In genomic region chr1:67848006-67848405, GRCm38 (mm10) we compare ENCODE assay signal across 16 mouse cellular contexts.
"Had no signal": no experiment of that assay in that cellular context is flagged by ENCODE, and none has a peak within 500 bp of the region (broad histone marks: within the 10 kb centered on the region; RNA-seq: fewer than 3 reads in every experiment).

No protein-coding gene starts in this region.

- DNase-seq: kidney, postnatal 25 days; layer of hippocampus, adult 9-11 months; liver, postnatal 0 days; lung, embryonic 14.5 days; thymus, adult 18-20 months; thymus, postnatal 36 days had no signal

- H3K4me1 ChIP-seq: limb, embryonic 12.5 days; limb, embryonic 15.5 days; midbrain, embryonic 13.5 days had no signal

- H3K9ac ChIP-seq: limb, embryonic 12.5 days; limb, embryonic 15.5 days; liver, embryonic 14.5 days; liver, postnatal 0 days; lung, embryonic 14.5 days; midbrain, embryonic 13.5 days had no signal

- H3K9me3 ChIP-seq: limb, embryonic 12.5 days; limb, embryonic 15.5 days; midbrain, embryonic 13.5 days had no signal

- ATAC-seq: liver, postnatal 0 days; lung, postnatal 0 days; midbrain, embryonic 13.5 days; midbrain, embryonic 16.5 days had no signal

- H3K36me3 ChIP-seq: limb, embryonic 12.5 days; limb, embryonic 15.5 days; midbrain, embryonic 13.5 days had no signal

- H3K27me3 ChIP-seq: limb, embryonic 12.5 days; limb, embryonic 15.5 days; midbrain, embryonic 13.5 days had no signal

- H3K27ac ChIP-seq: kidney, postnatal 0 days; layer of hippocampus, adult 2 months; limb, embryonic 12.5 days; limb, embryonic 15.5 days; liver, embryonic 14.5 days; macrophage; midbrain, embryonic 13.5 days had no signal

- H3K4me2 ChIP-seq: limb, embryonic 12.5 days; limb, embryonic 15.5 days; liver, embryonic 11.5 days; lung, embryonic 14.5 days; midbrain, embryonic 13.5 days had no signal

- H3K4me3 ChIP-seq: layer of hippocampus, adult 2 months; limb, embryonic 12.5 days; limb, embryonic 15.5 days; midbrain, embryonic 13.5 days had no signal
